Mouse (Mus musculus) embryonic facial prominence, embryonic 11.5 days (tissue): ENCODE data around the gene Tctex1d4. TPM values are rescaled to one million over a fixed set of nuclear protein-coding genes. Genes with fewer than 3 reads are reported as not detected.

Experiments
- ATAC-seq: fragments of 200-750 bp; cut with Nextera tagmentation; replicated peaks from 2 replicates; pipeline ENCODE4 v1.8.0; 2017; ENCODE audit warnings: low read depth; ENCODE audit not compliant: insufficient number of reproducible peaks, low FRiP score, low TSS enrichment
- DNase-seq: peaks from one replicate; pipeline ENCODE4 v3.0.0-alpha.2; 2015; ENCODE audit warnings: low spot score
- H3K27ac ChIP-seq: fragments of 300-500 bp; sonication (generic); replicated peaks from 2 replicates; pipeline ENCODE4 v1.5.1; 2014; ENCODE audit warnings: mild to moderate bottlenecking, low read depth, low read length, control low read depth
- H3K27me3 ChIP-seq: fragments of 300-500 bp; sonication (generic); 2 replicates; pipeline ENCODE4 v1.6.1; 2014; ENCODE audit warnings: mild to moderate bottlenecking, low read length, moderate library complexity, mixed read lengths; ENCODE audit not compliant: control insufficient read depth, insufficient read depth
- H3K36me3 ChIP-seq: fragments of 300-500 bp; sonication (generic); replicated peaks from 2 replicates; pipeline ENCODE4 v1.6.1; 2014; ENCODE audit warnings: low read depth, mild to moderate bottlenecking, low read length, moderate library complexity, mixed read lengths; ENCODE audit not compliant: control insufficient read depth, insufficient read depth
- H3K4me1 ChIP-seq: fragments of 300-500 bp; sonication (generic); 2 replicates; pipeline ENCODE4 v1.6.1; 2014; ENCODE audit warnings: low read length, mixed read lengths; ENCODE audit not compliant: control insufficient read depth, insufficient read depth
- H3K4me2 ChIP-seq: fragments of 300-500 bp; sonication (generic); 2 replicates; pipeline ENCODE4 v1.6.1; 2014; ENCODE audit warnings: low read depth, mild to moderate bottlenecking, control low read depth, low read length, moderate library complexity
- H3K4me3 ChIP-seq: fragments of 300-500 bp; sonication (generic); 2 replicates; pipeline ENCODE4 v1.5.1; 2014; ENCODE audit warnings: low read depth, low read length, control low read depth
- H3K9ac ChIP-seq: fragments of 300-500 bp; sonication (generic); replicated peaks from 2 replicates; pipeline ENCODE4 v1.6.1; 2014; ENCODE audit warnings: mild to moderate bottlenecking, control low read depth, low read length
- H3K9me3 ChIP-seq: fragments of 300-500 bp; sonication (generic); replicated peaks from 2 replicates; pipeline ENCODE4 v1.6.1; 2016; ENCODE audit warnings: mild to moderate bottlenecking, low read length, inconsistent platforms, mixed read lengths; ENCODE audit not compliant: control insufficient read depth
- WGBS: fragments of 180-500 bp; shearing (Covaris S2); extraction: QIAGEN DNeasy Blood & Tissue Kit; methylation state at CpG from one replicate; pipeline ENCODE4 v1.1.7; 2014; 5-methylcytosine and 5-hydroxymethylcytosine counted together
- polyA plus RNA-seq: library from polyadenylated mRNA; unstranded; fragments of >200 nt; fragmentation: Nextera tagmentation; extraction: Ambion mirVana; gene quantifications from 2 replicates; pipeline ENCODE4 v1.2.1, GENCODE M21; 2014

Gene Tctex1d4
- polyA plus RNA-seq, 1 experiment from 2014 or later, result not detected

DNA sequence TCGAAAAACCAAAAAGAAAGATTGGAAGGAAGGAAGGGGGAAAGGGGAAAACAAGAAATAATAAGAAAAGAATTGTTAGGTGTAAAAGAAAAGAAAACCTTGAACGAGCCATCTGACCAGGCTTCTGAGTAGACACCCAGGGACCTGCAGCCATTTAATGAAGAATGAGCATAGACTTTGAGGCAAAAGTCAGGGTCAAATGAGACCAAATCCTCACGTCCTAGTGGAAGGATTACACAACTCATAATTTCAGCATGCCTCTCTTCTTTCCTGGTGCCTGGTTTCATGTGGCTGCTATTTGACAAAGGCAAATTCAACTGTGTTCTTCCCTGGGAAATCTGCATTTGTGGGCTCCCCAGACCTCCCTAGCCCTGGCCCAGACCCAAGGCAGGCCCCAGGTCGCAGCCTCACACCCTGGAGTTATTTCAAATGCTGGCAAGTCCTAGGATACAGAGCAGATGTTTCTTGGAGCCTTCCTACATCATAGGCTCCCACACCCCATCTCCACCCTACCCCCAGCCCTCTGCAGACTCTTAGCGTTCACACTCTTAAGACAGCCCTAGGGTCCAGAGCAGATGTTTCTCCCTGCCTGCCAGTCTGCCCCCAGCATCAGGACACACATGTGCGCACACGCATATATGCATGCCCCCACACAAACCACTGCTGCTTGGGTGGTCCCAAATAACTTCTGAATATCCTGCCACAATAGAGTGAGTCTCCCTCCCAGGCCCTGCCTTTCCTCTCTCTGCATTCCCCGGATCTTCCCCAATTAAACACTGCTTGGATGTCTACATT lies 28.4 kb upstream of the Tctex1d4 start:
- no peak overlapping the region for H3K27ac ChIP-seq

GRCm38 (mm10) chr4:117098764-117099036 lies 27.9 kb upstream of the Tctex1d4 start:
- Histone ChIP-seq H3K9me3 (no peaks in the 10 kb centered on the region), H3K4me2 (no peak overlapping the region), H3K27ac (no peak overlapping the region), H3K36me3 (no peaks in the 10 kb centered on the region), H3K4me1 (no peaks in the 10 kb centered on the region; the same call in 1 of the 2 replicates), H3K9ac (no peak overlapping the region), H3K27me3 (no peaks in the 10 kb centered on the region), H3K4me3 (no peak overlapping the region)
- DNase-seq (no peak), ATAC-seq (no peak)
- WGBS, result 74% methylated on average over 2 of the region's 2 CpGs

More for the DNA sequence above, 28.4 kb upstream of the Tctex1d4 start:
- no peaks in the 10 kb centered on the region for H3K9me3 ChIP-seq
- H3K27me3 ChIP-seq, result no peaks in the 10 kb centered on the region
- WGBS, result 53% methylated on average over 8 of the region's 8 CpGs
- H3K4me1 ChIP-seq, result no peaks in the 10 kb centered on the region; the same call in 1 of the 2 replicates
- H3K9ac ChIP-seq, result 0 out of 2 replicates have a peak overlapping the region, but pooled peaks have one; percentile 9
- peak; percentile 42 for DNase-seq
- ATAC-seq, result peak; percentile 31; the same call in 1 of the 2 replicates
- H3K36me3 ChIP-seq, result no peaks in the 10 kb centered on the region
- peak overlapping the region; percentile 19; the same call in 1 of the 2 replicates for H3K4me2 ChIP-seq
- no peak overlapping the region for H3K4me3 ChIP-seq

- no peak overlapping the region for H3K9ac ChIP-seq
- no peaks in the 10 kb centered on the region; the same call in 1 of the 2 replicates for H3K4me1 ChIP-seq
- H3K27me3 ChIP-seq, result no peaks in the 10 kb centered on the region
- WGBS, result 67% methylated on average over 4 of the region's 4 CpGs
- H3K36me3 ChIP-seq, result no peaks in the 10 kb centered on the region
- ATAC-seq (no peak), DNase-seq (no peak)
- no peak overlapping the region for H3K4me2 ChIP-seq
- no peak overlapping the region for H3K4me3 ChIP-seq
- H3K9me3 ChIP-seq, result no peaks in the 10 kb centered on the region
- no peak overlapping the region for H3K27ac ChIP-seq
Observed at GRCm38 (mm10) chr4:117100036-117100435, 26.6 kb upstream of the Tctex1d4 start.

DNA sequence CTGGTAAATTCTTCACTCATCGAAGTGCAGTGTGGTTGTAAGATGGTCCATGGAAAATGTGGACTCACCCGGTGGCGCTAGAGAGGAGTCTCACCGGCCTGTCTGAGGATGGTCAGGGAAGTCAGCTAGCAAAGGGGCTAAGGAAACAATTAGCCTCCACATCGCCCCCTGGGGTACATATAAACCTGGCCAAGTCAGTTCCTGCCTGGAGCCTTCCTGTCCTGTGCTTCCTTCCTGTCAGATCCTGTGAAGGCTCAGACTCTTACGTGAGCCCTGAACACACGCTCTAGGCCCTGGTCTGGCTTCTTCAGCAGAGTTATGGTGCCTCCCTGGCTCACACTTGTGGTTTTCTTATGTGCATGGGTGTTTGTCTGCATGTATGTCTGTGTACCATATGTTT lies 25.4 kb upstream of the Tctex1d4 start:
- no peak overlapping the region for H3K4me2 ChIP-seq
- 0 out of 2 replicates have a peak overlapping the region, but pooled peaks have one; percentile 22 for H3K9ac ChIP-seq
- 43% methylated on average over 7 of the region's 7 CpGs for WGBS
- H3K27ac ChIP-seq, result no peak overlapping the region
- H3K4me3 ChIP-seq, result no peak overlapping the region
- DNase-seq (peak; percentile 52), ATAC-seq (no peak)
- H3K27me3 ChIP-seq, result no peaks in the 10 kb centered on the region
- H3K36me3 ChIP-seq, result no peaks in the 10 kb centered on the region; the same call in 1 of the 2 replicates
- no peaks in the 10 kb centered on the region for H3K9me3 ChIP-seq
- no peaks in the 10 kb centered on the region; the same call in 1 of the 2 replicates for H3K4me1 ChIP-seq

DNA sequence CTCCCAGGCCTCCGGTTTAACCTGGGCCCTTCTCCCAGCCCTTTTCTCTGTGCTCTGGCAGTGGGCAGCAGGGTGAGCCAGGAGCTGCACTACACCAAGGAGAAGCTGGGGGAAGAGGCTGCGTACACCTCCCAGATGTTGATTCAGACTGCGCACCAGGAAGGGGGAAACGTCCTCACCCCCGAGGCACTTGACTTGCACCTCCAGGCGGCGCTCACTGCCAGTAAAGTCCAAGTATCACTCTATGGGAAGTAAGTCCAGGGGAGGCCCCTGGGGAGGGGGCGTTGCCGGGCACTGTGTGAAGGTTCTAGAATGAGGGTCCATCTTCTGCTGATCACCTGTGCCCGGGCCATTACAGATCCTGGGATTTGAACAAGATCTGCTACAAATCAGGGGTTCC lies 21.9 kb upstream of the Tctex1d4 start:
- DNase-seq (no peak), ATAC-seq (no peak)
- 79% methylated on average over 10 of the region's 10 CpGs for WGBS
- Histone ChIP-seq H3K36me3 (no peaks in the 10 kb centered on the region; the same call in 1 of the 2 replicates), H3K9me3 (no peaks in the 10 kb centered on the region), H3K9ac (no peak overlapping the region), H3K27me3 (no peaks in the 10 kb centered on the region), H3K4me2 (no peak overlapping the region), H3K4me3 (no peak overlapping the region), H3K4me1 (no peaks in the 10 kb centered on the region), H3K27ac (no peak overlapping the region)

- Histone ChIP-seq H3K27ac (no peak overlapping the region), H3K4me2 (no peak overlapping the region), H3K4me3 (no peak overlapping the region), H3K4me1 (no peaks in the 10 kb centered on the region), H3K27me3 (no peaks in the 10 kb centered on the region), H3K36me3 (no peaks in the 10 kb centered on the region; the same call in 1 of the 2 replicates), H3K9ac (0 out of 2 replicates have a peak overlapping the region, but pooled peaks have one; percentile 25), H3K9me3 (no peaks in the 10 kb centered on the region)
- 71% methylated on average over 10 of the region's 10 CpGs for WGBS
- no peak for ATAC-seq
- no peak for DNase-seq
Observed at GRCm38 (mm10) chr4:117105127-117105526, 21.5 kb upstream of the Tctex1d4 start.

DNA sequence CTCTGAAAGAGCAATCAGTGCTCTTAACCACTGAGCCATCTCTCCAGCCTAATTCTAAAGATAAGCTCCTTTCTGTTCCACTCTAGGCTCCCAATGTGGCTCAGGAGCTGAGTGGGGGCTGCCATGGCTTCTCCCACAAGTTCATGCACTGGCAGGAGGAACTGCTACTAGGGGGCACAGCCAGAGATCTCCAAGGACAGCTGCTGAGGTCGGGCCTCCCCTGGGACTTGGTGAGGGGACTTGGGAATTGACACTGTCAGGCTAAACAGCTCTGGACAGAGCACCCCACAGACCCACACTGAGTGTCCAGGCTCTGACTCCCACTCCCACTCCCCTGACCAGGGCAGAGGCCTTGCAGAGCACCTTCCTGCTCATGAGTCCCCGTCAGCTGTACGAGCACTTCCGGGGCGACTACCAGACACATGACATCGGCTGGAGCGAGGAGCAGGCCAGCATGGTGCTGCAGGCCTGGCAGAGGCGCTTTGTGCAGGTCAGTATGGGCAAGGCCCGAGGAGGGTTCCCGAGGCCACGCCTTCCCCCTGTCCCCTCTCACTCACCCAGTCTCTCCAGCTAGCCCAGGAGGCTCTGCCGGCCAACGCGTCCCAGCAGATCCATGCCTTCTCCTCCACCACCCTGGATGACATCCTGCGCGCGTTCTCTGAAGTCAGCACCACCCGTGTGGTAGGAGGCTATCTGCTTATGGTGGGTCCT lies 18.6 kb upstream of the Tctex1d4 start:
- no peaks in the 10 kb centered on the region for H3K4me1 ChIP-seq
- H3K27ac ChIP-seq, result no peak overlapping the region
- no peaks in the 10 kb centered on the region for H3K9me3 ChIP-seq
- no peaks in the 10 kb centered on the region for H3K27me3 ChIP-seq
- H3K4me3 ChIP-seq, result no peak overlapping the region
- 89% methylated on average over 18 of the region's 18 CpGs for WGBS
- H3K4me2 ChIP-seq, result no peak overlapping the region
- H3K9ac ChIP-seq, result no peak overlapping the region
- DNase-seq (no peak), ATAC-seq (no peak)
- H3K36me3 ChIP-seq, result no peaks in the 10 kb centered on the region; the same call in 1 of the 2 replicates

- DNase-seq (no peak), ATAC-seq (no peak)
- H3K9me3 ChIP-seq, result no peaks in the 10 kb centered on the region
- H3K9ac ChIP-seq, result no peak overlapping the region
- no peaks in the 10 kb centered on the region for H3K4me1 ChIP-seq
- H3K4me2 ChIP-seq, result no peak overlapping the region
- 89% methylated on average over 6 of the region's 6 CpGs for WGBS
- H3K27me3 ChIP-seq, result no peaks in the 10 kb centered on the region
- peaks cover 2% of the 10 kb centered on the region; the same call in 1 of the 2 replicates for H3K36me3 ChIP-seq
- H3K4me3 ChIP-seq, result no peak overlapping the region
- no peak overlapping the region for H3K27ac ChIP-seq
Observed at GRCm38 (mm10) chr4:117108524-117108849, 18.1 kb upstream of the Tctex1d4 start.
